In the genomic region with DNA sequence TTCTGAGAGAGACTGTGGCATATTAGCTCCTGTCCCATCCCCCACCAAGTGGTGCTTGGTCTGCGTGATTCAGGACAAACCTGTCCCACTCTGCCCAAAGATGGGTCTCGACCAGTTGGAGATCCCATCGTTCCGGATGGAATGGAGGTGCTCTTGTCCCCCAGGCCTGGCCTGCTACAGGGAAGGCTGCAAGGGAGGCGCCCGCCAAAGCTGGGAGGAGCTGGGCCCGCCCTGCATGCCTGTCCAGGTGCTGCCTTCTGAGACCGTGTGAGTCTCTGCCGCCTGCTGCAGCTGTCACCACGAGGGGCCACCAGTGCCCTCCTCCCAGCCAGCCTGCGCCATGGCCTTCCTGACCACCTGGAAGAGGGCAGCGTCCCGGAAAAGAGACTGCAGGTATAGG, we compare ENCODE assay signal across 8 mouse cellular contexts. TPM values are rescaled to one million over a fixed set of nuclear protein-coding genes. Genes with fewer than 3 reads are reported as not detected.
DNase-seq lines count a peak whose midpoint lies in the region; ATAC-seq and TF ChIP-seq lines count a peak whose summit lies in the region.

No protein-coding gene starts in this region.

- no peak for TF ChIP-seq POLR2A in kidney, adult 2 months (IDR thresholded peaks at IDR 0.05; ENCODE audit: low read depth, low read length)
- no peak for TF ChIP-seq POLR2A in lung, adult 2 months (IDR thresholded peaks at IDR 0.05; ENCODE audit: borderline replicate concordance, extremely low read depth, low read depth, low read length)

- 9% methylated on average over 13 of the region's 13 CpGs for WGBS in kidney, adult 2 months
- 7% methylated on average over 13 of the region's 13 CpGs for WGBS in embryonic facial prominence, embryonic 13.5 days
- 14% methylated on average over 13 of the region's 13 CpGs for WGBS in hindbrain, embryonic 14.5 days
- 10% methylated on average over 13 of the region's 13 CpGs for WGBS in lung, adult 2 months

- H3K36me3 ChIP-seq in kidney, adult 2 months (ENCODE audit: control insufficient read depth, insufficient read depth, low read length): no peaks in the 10 kb centered on the region
- H3K36me3 ChIP-seq in embryonic facial prominence, embryonic 13.5 days: no peaks in the 10 kb centered on the region
- H3K36me3 ChIP-seq in hindbrain, embryonic 14.5 days (replicated peaks; ENCODE audit: control insufficient read depth, insufficient read depth): peaks cover 14% of the 10 kb centered on the region; the same call in 1 of the 2 replicates

- ATAC-seq in embryonic facial prominence, embryonic 13.5 days (ENCODE audit: insufficient number of reproducible peaks, insufficient read depth, low FRiP score, low TSS enrichment, low read depth): peak; percentile 71; the same call in 1 of the 2 replicates
- peak; percentile 27; the same call in 1 of the 2 replicates for ATAC-seq in hindbrain, embryonic 14.5 days (ENCODE audit: low FRiP score)

- DNase-seq in kidney, adult 2 months: peak; percentile 28
- no peak for DNase-seq in kidney, adult 9 months
- no peak for DNase-seq in hindbrain, embryonic 14.5 days (ENCODE audit: low spot score)
- peak; percentile 28 for DNase-seq in lung, adult 2 months
- DNase-seq in spleen, postnatal 4 days (ENCODE audit: low spot score in 2 of 2): peak; percentile 62 to 85
- no peak for DNase-seq in c-Kit-positive CD71-positive TER-119-positive erythroid progenitor cells, embryonic 14.5 days (ENCODE audit: low spot score)
- no peak for DNase-seq in left cerebral cortex, adult 8-10 months (ENCODE audit: low spot score in 2 of 2)

- H3K4me1 ChIP-seq in kidney, adult 2 months (ENCODE audit: control insufficient read depth, insufficient read depth, low read length): 0 out of 2 replicates have a peak, but pooled peaks cover 3% of the 10 kb centered on the region
- H3K4me1 ChIP-seq in embryonic facial prominence, embryonic 13.5 days: peaks cover 9% of the 10 kb centered on the region
- H3K4me1 ChIP-seq in hindbrain, embryonic 14.5 days (replicated peaks; ENCODE audit: control insufficient read depth, insufficient read depth, low read length): 0 out of 2 replicates have a peak, but pooled peaks cover 4% of the 10 kb centered on the region
- H3K4me1 ChIP-seq in lung, adult 2 months (ENCODE audit: control insufficient read depth, insufficient read depth, low read length): 0 out of 2 replicates have a peak, but pooled peaks cover 2% of the 10 kb centered on the region

- H3K27ac ChIP-seq in kidney, adult 2 months (ENCODE audit: insufficient read depth, low read depth, low read length): no peak overlapping the region
- no peak overlapping the region for H3K27ac ChIP-seq in embryonic facial prominence, embryonic 13.5 days
- no peak overlapping the region for H3K27ac ChIP-seq in hindbrain, embryonic 14.5 days

- peak overlapping the region; percentile 57 for H3K9ac ChIP-seq in embryonic facial prominence, embryonic 13.5 days
- H3K9ac ChIP-seq in hindbrain, embryonic 14.5 days: peak overlapping the region; percentile 39; the same call in 1 of the 2 replicates

- no peak overlapping the region for H3K4me3 ChIP-seq in kidney, adult 2 months (ENCODE audit: insufficient read depth, low read depth, low read length)
- H3K4me3 ChIP-seq in embryonic facial prominence, embryonic 13.5 days: peak overlapping the region; percentile 23
- H3K4me3 ChIP-seq in hindbrain, embryonic 14.5 days (replicated peaks; ENCODE audit: low read length): no peak overlapping the region
- H3K4me3 ChIP-seq in lung, adult 2 months (replicated peaks; ENCODE audit: extremely low read depth, low read depth, low read length): peak overlapping the region; percentile 6

- H3K9me3 ChIP-seq in embryonic facial prominence, embryonic 13.5 days: no peaks in the 10 kb centered on the region
- H3K9me3 ChIP-seq in hindbrain, embryonic 14.5 days (ENCODE audit: control insufficient read depth, low read length): no peaks in the 10 kb centered on the region

- no peaks in the 10 kb centered on the region for H3K27me3 ChIP-seq in kidney, adult 2 months (replicated peaks; ENCODE audit: control insufficient read depth, insufficient read depth, low read length)
- peaks cover 8% of the 10 kb centered on the region for H3K27me3 ChIP-seq in embryonic facial prominence, embryonic 13.5 days
- H3K27me3 ChIP-seq in hindbrain, embryonic 14.5 days (ENCODE audit: control insufficient read depth, insufficient read depth, low read length): no peaks in the 10 kb centered on the region

- peak overlapping the region; percentile 54 for H3K4me2 ChIP-seq in embryonic facial prominence, embryonic 13.5 days
- peak overlapping the region; percentile 37 for H3K4me2 ChIP-seq in hindbrain, embryonic 14.5 days (replicated peaks)

- TF ChIP-seq CTCF in kidney, adult 2 months (conservative IDR thresholded peaks at IDR 0.05; ENCODE audit: insufficient read depth, insufficient read length, low read depth, low read length): no peak
- no peak for TF ChIP-seq CTCF in lung, adult 2 months (IDR thresholded peaks at IDR 0.05; ENCODE audit: insufficient read depth, low read length)

RNA-seq across cellular contexts. Expression of gene Ttc39a, which starts 12.5 kb away (rescaled TPM):
- polyA plus RNA-seq in kidney, adult 2 months (2012; rRNA removed): 2.8 and 3.1 TPM in 2 replicates
- polyA plus RNA-seq in embryonic facial prominence, embryonic 13.5 days (2015; fragmentation: Nextera tagmentation; extraction: Ambion mirVana): 4.6 and 4.9 TPM in 2 replicates
- polyA plus RNA-seq in hindbrain, embryonic 14.5 days (2014; fragmentation: Nextera tagmentation; extraction: Ambion mirVana): 3.3 and 3.5 TPM in 2 replicates
- polyA plus RNA-seq in lung, adult 2 months (2012; rRNA removed): 14.8 and 16.4 TPM in 2 replicates
- total RNA-seq in left cerebral cortex, adult 8-10 months (2022): 1 to 10 TPM; 3.8 to 5.8 (median 4.5) TPM

Comparison
In these comparisons a context has a peak if more than half of its experiments do, and no peak if none do; other contexts are left out.
1. DNase-seq: peak in kidney, adult 2 months (single experiment), lung, adult 2 months (single experiment) and spleen, postnatal 4 days (2 of 2); none in kidney, adult 9 months (single experiment), hindbrain, embryonic 14.5 days (single experiment), c-Kit-positive CD71-positive TER-119-positive erythroid progenitor cells, embryonic 14.5 days (single experiment) and left cerebral cortex, adult 8-10 months (0 of 2).
2. H3K4me3 ChIP-seq: peak in embryonic facial prominence, embryonic 13.5 days (single experiment) and lung, adult 2 months (single experiment); none in kidney, adult 2 months (single experiment) and hindbrain, embryonic 14.5 days (single experiment).